Mouse (Mus musculus) frontal cortex, adult (tissue): ENCODE data around the gene Odr4.
A peak's percentile ranks its signal among the peaks of the same experiment; 100 is the strongest.

Experiments
- ATAC-seq: cut with Nextera tagmentation; 2 replicates; pipeline ENCODE4 v1.9.2; 2017; ENCODE audit warnings: mild to moderate bottlenecking, moderate library complexity, mixed read lengths; ENCODE audit not compliant: low TSS enrichment

Gene Odr4

DNA sequence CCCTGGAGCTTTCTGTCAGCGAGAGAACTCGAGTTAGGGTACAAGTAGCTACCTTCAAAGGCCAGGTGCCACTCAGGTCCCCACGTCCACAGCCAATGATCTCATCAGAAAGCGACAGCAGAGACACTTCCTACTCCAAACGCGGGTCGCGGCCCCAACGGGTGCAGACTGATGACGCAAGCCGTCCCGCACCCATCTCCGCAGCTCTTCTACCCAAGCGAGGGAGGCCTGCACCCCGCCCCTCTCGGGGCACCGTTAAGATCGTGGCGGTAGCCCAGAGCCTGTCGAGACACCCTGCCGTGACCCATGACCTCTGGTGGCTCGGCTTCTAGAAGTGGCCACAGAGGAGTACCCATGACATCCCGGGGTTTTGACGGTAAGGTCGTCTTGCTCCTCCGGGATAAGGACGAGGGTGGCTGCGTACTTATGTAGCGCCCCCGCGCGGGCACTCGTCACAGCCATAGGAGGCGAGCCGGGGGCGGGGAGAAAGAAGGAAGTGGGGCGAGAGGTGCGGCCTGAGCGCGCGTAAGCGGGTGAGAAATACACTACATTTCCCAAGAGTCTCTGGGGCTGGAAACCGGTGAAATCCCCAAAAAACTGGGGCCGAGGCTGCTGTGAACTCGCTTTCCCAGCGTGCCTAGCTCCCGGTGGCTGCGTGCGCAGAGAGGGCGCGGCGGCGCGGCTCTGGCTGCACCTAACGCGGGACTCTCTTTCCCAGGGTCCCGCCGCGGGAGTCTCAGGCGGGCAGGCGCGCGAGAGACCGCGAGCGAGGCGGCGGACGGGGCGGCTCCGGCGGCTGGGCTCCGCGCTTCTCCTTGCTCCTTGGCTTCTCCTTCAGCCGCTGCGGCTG, at the start of gene Odr4, which contains the start of gene Tpr:
Gene Odr4 (minus strand): TSS at position 443 of the 850 bp plus-strand sequence.
Gene Tpr (plus strand): TSS at position 201 of the 850 bp plus-strand sequence.
- peak; percentile 95 for ATAC-seq

DNA sequence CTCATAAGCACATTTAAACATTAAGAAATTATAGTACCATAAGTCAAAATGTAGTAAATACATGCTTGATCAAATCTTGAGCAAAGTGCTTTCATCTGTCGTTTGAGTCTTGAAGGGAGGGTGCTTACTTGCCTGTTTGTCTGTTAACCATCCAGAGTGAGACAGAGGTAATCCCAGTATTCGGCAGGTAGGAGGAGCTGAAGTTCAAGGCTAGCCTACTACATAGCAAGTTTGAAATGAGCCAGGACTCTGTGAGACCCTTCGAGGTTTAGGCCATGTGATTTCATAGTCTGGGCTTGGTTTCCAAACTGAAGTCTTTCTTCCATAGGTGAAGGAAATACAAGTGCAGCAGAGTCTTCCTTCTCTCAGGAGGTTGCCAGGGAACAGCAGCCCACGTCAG, 48.9 kb upstream of the Odr4 start:
- ATAC-seq: no peak

DNA sequence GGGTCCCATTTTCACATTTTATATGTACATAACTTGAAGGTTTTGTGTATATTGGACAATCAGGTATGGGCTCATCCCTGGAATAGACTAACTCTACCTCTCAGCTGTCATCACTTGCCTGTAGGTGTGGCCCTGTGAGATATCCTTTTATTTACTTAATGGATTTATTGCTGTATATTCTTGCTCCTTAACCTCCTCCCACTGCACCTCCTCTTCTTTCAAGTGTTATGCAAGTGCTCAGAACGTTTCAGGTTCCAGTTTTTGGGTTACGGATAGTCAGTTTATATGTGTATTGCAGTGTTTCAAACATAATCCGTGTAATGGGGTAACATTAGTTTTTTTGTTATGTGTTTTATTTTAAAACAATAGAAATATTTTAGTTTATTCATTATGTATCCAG, 45.8 kb upstream of the Odr4 start:
- no peak for ATAC-seq

DNA sequence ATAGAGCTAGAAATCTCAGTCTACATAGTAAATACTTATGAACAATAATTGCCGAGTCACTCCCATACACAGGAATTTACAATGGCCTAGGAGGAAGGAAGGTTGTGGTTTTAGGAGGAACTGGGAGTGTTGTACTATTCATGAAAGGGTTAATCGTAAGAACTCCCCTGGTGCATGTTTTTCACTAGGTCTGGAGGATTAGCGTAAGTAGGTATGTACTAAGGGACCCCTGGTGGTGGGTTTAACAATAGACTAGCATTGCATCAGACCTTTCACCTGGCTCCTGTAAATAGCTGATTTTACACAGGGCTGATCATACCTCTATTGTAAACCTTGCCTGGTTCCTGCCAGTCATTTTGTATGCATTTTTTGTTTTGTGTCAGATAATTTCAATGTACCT, 33.3 kb upstream of the Odr4 start:
- ATAC-seq: no peak

DNA sequence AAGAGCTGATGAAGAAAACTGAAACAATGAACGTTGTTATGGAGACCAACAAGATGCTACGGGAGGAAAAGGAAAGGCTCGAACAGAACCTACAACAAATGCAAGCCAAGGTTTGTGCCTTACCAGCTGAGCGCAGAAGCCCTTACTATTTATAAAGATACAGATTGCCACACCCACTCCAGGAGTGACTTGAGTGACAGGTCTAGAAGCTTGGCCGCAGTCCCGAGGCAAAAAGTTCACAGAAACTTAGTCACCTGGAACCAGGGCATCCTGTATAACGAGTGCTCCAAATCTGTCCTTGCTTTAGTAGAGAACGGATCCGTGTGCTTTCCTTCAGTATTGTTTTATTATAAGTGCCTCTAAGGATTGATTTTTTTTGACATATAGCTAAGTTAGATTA, 32.8 kb upstream of the Odr4 start:
- no peak for ATAC-seq

DNA sequence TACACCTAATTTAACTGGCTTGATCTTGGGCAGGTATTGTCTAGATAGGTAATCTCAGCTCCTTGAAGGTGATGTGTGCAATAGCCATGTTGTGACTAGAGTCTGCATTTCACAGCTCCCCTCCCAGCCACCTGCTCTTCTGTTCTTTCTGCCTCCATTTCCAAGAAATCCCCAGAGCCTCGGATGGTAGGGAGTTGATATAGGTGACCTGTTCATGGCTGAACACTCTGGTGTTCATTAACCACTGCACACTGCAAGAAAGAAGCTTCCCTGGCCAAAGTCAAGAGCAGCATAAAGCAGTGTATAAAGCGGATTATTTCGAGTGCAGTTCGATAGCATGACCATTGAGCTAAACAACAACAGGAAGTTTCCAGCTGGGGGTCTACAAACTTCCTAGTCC, 25.5 kb upstream of the Odr4 start:
- no peak for ATAC-seq

DNA sequence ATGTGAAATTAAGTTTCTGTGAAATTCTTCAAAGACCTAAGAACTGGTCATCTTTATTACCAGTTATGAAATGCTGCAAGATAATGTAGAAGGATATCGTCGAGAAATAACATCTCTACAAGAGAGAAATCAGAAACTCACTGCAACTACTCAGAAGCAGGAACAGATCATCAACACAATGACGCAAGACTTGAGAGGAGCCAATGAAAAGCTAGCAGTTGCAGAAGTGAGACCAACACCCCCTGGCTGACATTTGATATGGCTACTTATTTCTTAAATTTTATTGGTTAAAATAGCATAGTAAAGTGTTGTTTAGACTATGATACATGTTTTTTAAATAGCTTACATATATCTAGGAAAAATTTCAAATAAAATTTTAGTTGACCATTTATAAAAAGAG, 23.1 kb upstream of the Odr4 start:
- no peak for ATAC-seq

DNA sequence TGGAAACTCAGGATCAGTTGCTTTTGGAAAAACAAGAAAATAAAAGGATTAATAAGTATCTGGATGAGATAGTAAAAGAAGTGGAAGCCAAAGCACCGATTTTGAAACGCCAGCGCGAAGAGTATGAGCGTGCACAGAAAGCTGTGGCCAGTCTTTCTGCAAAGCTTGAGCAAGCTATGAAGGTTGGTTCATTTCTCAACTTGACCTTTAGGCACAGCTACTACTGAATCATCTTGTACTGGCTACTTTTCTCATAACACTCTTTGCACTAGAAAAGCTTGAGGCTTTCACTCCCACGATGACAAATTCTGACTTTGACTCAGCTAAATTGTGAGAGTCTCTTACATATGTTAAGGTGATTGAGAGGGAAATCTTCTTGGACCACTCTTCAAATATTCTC, 17.1 kb upstream of the Odr4 start:
- ATAC-seq: no peak

DNA sequence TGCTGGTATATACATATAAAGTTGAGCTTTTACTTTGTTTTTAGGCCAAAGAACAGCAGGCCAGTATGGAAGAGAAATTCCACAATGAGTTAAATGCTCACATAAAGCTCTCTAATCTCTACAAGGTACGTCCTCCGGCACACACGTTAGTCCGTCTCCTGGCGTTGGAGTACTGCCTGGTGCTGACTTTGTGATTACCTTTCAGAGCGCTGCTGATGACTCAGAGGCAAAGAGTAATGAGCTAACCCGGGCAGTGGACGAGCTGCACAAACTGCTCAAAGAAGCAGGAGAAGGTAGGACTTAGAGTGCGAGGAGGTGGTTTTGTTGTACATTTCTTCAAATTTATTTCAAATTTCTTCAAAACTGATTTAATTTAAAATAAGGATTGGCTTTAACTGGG, 14.4 kb upstream of the Odr4 start:
- ATAC-seq: no peak

DNA sequence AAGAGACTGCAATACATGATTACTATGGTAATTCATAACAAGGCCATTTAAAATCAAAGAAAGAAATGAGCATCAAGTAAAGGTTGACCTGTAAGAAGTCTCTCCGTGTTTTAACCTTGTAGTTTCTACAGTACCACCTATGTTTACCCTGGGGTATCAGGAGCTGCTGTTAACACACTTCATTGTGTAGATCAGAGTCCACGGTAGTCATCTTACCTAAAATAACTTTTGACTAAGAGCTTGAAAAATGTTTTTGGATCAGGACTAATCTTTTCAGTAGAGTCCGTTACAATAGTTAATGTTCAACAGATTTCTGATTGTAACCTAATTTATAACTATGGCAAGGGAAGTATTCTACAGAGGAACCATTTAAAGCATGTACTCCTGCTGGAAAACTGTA, 11.7 kb upstream of the Odr4 start:
- no peak for ATAC-seq

DNA sequence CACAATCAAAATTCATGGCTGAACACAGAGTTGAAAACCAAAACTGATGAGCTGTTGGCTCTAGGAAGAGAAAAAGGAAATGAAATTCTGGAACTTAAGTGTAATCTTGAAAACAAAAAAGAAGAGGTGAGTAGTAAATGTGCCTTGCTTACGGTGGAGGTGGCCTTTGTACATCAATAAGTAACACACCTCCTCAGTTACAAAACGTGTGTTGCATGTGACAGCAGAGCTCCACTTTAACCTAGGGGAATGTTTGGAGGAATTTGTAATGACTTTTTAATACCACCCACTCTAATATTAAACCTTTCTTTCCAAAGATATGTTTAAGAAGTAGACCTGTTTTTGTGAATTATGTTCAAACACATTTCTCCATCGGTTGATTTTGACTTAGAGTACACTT, 11.0 kb upstream of the Odr4 start:
- ATAC-seq: no peak

DNA sequence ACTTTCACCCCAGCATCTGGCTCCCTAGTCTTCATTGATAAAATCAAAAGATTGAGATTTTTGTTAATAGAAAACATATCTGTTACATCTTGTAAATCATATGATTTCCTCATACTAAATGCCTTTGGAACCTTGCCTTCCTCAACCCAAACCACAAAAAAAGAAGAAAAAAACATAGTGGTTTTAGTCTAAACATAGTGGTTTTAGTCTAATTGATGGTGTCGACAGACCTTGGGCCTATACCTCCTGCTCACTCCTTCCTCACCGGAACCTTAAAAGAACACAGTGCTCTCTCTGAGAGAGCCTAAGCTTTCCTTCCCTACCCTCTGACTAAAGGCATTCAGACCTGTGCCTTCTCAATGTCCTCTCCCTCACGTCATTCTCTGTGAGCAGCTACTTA, 3.1 kb upstream of the Odr4 start:
- no peak for ATAC-seq

DNA sequence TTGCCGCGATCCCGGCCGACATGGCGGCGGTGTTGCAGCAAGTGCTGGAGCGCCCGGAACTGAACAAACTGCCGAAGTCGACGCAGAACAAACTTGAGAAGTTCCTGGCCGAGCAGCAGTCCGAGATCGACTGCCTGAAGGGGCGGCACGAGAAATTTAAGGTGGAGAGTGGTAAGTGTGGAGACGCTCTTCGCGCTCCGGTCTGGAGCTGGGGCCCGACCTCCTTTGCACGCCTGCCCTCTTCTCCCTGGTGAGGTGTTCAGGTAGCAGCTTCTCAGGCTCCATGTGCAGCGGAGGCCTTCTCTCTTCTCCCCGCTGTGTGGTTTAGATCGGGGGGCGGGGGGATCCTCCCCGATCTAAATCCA, 590 bp upstream of the Odr4 start:
- no peak; the same call in 1 of the 2 replicates for ATAC-seq

DNA sequence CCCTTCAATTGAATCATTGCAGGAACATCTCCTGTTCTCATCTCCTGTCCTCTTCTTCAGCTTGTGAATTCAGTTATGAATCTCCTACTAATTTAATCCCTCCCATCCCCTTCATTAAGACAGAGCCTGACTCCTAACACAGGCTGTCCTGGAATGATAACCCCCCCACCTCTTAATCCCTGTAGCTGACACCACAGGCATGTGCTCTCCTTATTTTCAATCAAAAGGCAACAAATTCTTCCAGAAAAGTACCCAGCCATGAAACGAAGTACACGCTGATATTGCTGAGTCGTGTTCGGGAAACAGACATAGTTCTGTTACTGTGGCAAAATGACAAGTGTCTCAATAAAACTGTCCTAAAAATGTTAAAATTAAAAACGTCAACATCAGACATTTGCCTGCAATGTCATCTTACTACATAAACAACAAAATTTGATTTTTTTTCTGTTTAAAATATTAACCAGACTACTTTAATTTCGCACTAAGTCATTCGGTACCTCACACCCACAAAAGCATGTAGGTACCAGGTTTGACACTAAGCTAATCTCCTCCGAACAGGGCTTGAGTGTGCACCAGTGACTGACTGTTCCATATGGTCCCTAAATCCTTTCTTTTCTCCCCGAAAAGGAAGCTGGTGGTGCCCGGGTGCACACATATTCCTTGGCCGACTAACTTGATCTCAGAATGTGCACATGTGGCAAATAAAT, 796 bp downstream of the Odr4 start:
- ATAC-seq: peak; percentile 32

DNA sequence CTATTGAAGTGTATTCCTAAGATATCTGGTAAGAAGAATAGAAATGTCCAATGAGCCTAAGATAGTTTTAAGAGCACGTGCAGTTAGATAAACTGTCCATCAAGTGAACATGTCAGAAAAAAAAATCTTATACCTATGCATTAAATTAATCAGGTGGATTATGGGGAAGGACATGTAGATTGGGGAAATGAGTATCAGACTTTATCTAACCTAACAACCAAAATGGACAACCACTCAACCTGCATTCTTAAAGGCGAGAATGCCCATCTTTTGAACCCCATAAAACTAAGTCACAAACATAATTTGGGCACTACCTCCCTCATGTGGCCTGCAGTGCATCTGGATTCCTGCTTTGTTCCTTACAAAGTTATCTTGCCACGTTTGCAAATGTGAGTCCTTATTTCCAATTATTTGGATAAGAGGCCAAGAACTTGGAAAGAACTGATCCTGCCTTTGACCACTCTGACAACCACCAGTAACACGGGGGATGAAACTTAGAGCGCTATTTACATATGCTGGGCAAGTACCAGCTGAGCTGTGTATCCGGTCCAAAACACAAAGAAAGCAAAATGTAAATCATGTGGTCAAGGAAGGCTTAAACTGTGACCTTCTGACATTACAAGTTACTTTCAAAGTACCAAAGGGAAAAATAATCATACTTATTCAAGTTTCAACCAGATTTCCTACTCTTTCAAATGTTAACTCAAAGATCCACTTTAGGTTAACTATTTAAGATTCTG, 3.3 kb downstream of the Odr4 start:
- no peak for ATAC-seq

DNA sequence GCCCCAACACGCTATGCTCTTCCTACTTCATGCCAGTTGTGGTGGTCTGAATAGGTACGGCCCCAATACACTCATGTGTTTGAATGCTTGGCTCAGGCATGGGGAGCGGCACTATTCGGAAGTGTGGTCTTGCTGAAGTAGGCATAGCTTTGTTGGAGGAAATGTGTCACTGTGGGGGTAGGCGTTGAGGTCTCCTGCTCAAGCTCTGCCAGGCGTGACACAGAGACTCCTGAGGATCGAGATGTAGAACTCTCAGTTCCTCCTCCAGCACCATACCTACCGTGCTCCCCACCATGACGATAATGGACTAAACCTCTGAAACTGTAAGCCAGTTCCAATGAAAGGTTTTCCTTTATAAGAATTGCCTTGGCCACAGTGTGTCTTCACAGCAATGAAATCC, 5.3 kb downstream of the Odr4 start:
- no peak for ATAC-seq

DNA sequence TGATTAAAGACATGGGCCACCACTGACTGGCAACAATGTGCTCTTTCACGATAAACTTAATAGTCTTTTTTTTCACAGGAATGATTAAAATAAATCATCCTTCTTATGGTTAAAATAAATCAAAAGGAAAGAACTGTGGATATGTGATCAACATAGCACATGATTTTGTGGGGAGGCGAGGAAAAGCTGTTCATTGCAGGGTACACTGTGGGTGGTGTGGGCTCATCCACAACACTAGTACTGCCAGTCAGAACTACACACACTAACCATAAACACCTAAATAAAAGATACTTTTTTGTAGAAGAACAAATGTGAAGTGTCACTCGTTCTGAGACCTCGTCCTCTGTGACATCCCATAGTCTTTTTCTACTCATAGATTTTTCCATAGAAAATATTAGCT, 8.7 kb downstream of the Odr4 start:
- ATAC-seq: peak; percentile 91

DNA sequence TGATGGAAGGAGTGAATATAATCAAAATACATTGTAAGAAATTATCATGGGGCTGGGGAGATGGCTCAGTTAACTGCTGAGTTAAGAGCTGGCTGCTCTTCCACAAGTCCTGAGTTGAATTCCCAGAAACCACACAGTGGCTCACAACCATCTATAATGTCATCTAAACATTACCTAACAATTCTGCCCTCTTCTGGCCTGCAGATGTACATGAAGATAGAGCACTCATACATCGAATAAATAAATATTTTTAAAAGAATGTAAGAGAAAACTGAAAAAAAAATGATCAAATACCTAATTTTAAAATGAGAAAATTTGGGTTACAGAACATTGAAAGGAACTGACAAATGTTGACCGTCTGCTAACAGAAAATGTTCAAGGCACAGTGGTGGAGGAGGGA, 18.6 kb downstream of the Odr4 start:
- ATAC-seq: no peak

DNA sequence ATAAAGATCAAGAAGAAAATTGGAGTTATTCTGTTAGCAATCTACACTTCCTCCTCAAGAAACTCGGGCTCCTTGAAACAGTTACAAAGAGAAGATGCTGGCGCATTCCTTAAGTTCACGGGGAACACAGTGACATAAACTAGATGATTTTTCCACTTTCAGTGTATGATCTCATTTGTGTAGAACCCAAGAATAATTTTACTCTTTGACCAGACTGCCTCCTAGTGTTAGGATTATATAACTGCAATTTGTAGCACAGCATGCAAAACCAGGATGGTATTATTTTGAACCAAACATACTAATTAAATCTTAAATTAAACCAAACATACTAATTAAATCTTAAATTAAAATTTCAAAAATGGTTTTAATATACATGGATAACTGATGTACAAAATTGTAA, 20.0 kb downstream of the Odr4 start:
- ATAC-seq: no peak

DNA sequence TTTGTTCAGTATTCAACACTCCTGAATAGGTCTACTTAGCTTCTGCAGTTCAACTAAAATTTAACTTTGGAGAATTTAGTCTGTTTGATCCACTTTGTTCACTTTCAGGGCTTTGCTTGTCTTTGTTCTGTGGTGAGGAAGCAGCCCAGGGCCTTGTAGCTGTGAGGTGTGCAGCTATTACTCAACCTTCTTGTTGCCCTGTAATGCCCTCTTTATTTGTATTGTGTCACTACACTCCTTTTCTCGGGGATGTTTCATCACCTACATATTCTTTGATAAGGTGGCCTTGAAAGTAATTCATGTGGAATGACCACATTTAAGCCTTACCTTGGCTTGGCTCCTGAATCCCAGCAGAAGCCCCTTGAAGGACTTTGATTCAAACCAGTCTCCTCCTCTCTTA, 32.0 kb downstream of the Odr4 start:
- no peak for ATAC-seq

DNA sequence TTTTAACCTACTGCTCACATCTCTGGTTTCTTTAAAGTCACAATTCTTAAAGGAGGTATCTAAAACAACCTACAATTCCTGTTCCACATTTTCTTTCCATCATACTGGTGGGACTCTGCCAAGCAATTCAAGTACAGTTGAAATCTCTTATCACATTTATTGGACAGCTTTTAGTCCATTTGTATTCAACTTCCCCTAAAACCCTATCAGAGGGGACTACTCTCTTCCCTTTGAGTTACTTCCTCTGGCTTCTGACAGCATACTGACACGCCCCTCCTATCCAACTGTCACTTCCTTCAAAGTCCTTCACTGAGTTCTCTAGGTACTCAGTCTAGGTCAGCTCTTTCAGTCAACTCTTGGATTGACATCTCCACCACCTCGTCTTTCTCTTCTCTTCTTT, 57.8 kb downstream of the Odr4 start:
- no peak for ATAC-seq

DNA sequence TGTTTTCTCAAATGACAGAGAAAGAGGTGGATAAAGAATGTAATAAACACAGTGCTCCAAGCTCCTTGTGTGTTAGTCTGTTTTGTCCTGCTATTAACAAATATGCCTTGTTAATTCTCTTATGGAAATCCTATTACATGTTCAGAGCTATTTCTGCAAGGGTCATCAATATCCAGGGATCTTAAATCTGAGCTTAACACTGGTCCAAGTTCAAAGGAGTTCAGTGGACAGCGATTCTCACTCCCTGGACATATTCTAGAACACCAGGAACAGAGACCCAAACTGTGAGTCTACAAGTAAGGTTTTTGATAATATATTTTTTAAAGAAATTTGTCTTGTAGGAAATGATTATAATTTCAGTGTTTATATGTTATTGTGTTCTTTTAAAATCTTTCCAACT, 73.7 kb downstream of the Odr4 start, which contains the start of gene Pdc:
Gene Pdc (plus strand): TSS at position 213 of the 400 bp plus-strand sequence.
- no peak for ATAC-seq
